Mouse (Mus musculus): Measurements from ENCODE around the gene Fads1. TPM values are rescaled to one million over a fixed set of nuclear protein-coding genes. Genes with fewer than 3 reads are reported as not detected.
A peak's percentile ranks its signal among the peaks of the same experiment; 100 is the strongest.

Gene Fads1
- polyA plus RNA-seq, 1 experiment from 2014 or later = 138 TPM

GRCm38 (mm10) chr19:10204616-10205001, 21.9 kb downstream of the Fads1 start:
- peaks cover 20% of the 10 kb centered on the region for H3K36me3 ChIP-seq (ENCODE audit: control insufficient read depth, insufficient read depth, low read length)
- DNase-seq (ENCODE audit: low spot score) = peak; percentile 49
- WGBS = 5% methylated on average over 5 of the region's 5 CpGs

DNA sequence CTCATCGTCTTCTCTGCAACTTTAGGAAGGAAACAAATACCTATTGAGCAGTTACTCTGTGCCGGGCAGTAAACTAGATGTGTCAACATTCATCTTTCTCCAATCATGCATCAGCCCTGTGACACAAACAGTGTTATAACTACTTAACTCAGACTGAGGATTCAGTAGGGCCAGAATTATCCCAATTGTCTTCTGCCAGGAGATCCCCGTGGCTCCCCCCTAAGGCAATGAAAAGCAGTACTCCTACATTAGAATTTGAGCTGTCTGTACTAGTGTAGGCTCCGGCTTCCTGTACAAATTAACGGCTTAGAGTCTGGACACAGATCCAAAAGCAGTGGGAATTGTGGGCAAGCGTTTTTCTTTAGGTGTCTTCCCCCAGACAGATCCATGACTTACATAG, 22.4 kb downstream of the Fads1 start:
- no peaks in the 10 kb centered on the region for H3K9me3 ChIP-seq (ENCODE audit: control insufficient read depth, low read length)
- no peak for DNase-seq (ENCODE audit: low spot score)
- peaks cover 16% of the 10 kb centered on the region for H3K36me3 ChIP-seq (ENCODE audit: control insufficient read depth, insufficient read depth, low read length)
- peak overlapping the region; percentile 98 for H3K4me3 ChIP-seq (ENCODE audit: low read depth, low read length)
- H3K4me2 ChIP-seq (ENCODE audit: low read depth, severe bottlenecking) = peak overlapping the region; percentile 97; the same call in 1 of the 2 replicates
- no peak for ATAC-seq (ENCODE audit: insufficient number of reproducible peaks, low FRiP score, low TSS enrichment, low read depth)
- H3K9ac ChIP-seq (ENCODE audit: low read length) = no peak overlapping the region
- 75% methylated on average over 6 of the region's 6 CpGs for WGBS
- no peaks in the 10 kb centered on the region for H3K27me3 ChIP-seq (ENCODE audit: control insufficient read depth, insufficient read depth, low read length)
- no peak overlapping the region for H3K27ac ChIP-seq (replicated peaks; ENCODE audit: low read depth, low read length)
- H3K4me1 ChIP-seq (ENCODE audit: control insufficient read depth, insufficient read depth, low read length) = 0 out of 2 replicates have a peak, but pooled peaks cover 5% of the 10 kb centered on the region

More at GRCm38 (mm10) chr19:10204616-10205001, 21.9 kb downstream of the Fads1 start:
- peak overlapping the region; percentile 81; the same call in 1 of the 2 replicates for H3K9ac ChIP-seq (ENCODE audit: low read length)
- no peak for ATAC-seq (ENCODE audit: insufficient number of reproducible peaks, low FRiP score, low TSS enrichment, low read depth)
- no peak overlapping the region for H3K27ac ChIP-seq (replicated peaks; ENCODE audit: low read depth, low read length)
- no peaks in the 10 kb centered on the region for H3K9me3 ChIP-seq (ENCODE audit: control insufficient read depth, low read length)
- 0 out of 2 replicates have a peak, but pooled peaks cover 5% of the 10 kb centered on the region for H3K4me1 ChIP-seq (ENCODE audit: control insufficient read depth, insufficient read depth, low read length)
- H3K4me3 ChIP-seq (ENCODE audit: low read depth, low read length) = peak overlapping the region; percentile 98
- peak overlapping the region; percentile 97 for H3K4me2 ChIP-seq (ENCODE audit: low read depth, severe bottlenecking)
- no peaks in the 10 kb centered on the region for H3K27me3 ChIP-seq (ENCODE audit: control insufficient read depth, insufficient read depth, low read length)

GRCm38 (mm10) chr19:10208851-10209250, 26.2 kb downstream of the Fads1 start:
- H3K27me3 ChIP-seq (ENCODE audit: control insufficient read depth, insufficient read depth, low read length) = no peaks in the 10 kb centered on the region
- ATAC-seq (ENCODE audit: insufficient number of reproducible peaks, low FRiP score, low TSS enrichment, low read depth) = no peak
- 81% methylated on average over 3 of the region's 3 CpGs for WGBS

GRCm38 (mm10) chr19:10210885-10211284, 28.2 kb downstream of the Fads1 start:
- H3K4me3 ChIP-seq (ENCODE audit: low read depth, low read length) = no peak overlapping the region
- H3K4me2 ChIP-seq (ENCODE audit: low read depth, severe bottlenecking) = no peak overlapping the region
- peaks cover 13% of the 10 kb centered on the region; the same call in 1 of the 2 replicates for H3K36me3 ChIP-seq (ENCODE audit: control insufficient read depth, insufficient read depth, low read length)
- no peaks in the 10 kb centered on the region for H3K4me1 ChIP-seq (ENCODE audit: control insufficient read depth, insufficient read depth, low read length)
- H3K9me3 ChIP-seq (ENCODE audit: control insufficient read depth, low read length) = no peaks in the 10 kb centered on the region
- no peak overlapping the region for H3K27ac ChIP-seq (replicated peaks; ENCODE audit: low read depth, low read length)
- H3K27me3 ChIP-seq (ENCODE audit: control insufficient read depth, insufficient read depth, low read length) = no peaks in the 10 kb centered on the region
- H3K9ac ChIP-seq (ENCODE audit: low read length) = no peak overlapping the region
- WGBS = 90% methylated on average over 4 of the region's 4 CpGs
- ATAC-seq (ENCODE audit: insufficient number of reproducible peaks, low FRiP score, low TSS enrichment, low read depth) = no peak
- no peak for DNase-seq (ENCODE audit: low spot score)

More at GRCm38 (mm10) chr19:10208851-10209250, 26.2 kb downstream of the Fads1 start:
- H3K9ac ChIP-seq (ENCODE audit: low read length) = no peak overlapping the region
- H3K4me2 ChIP-seq (ENCODE audit: low read depth, severe bottlenecking) = no peak overlapping the region
- no peaks in the 10 kb centered on the region for H3K9me3 ChIP-seq (ENCODE audit: control insufficient read depth, low read length)
- no peaks in the 10 kb centered on the region for H3K4me1 ChIP-seq (ENCODE audit: control insufficient read depth, insufficient read depth, low read length)
- no peak overlapping the region for H3K4me3 ChIP-seq (ENCODE audit: low read depth, low read length)
- no peak overlapping the region for H3K27ac ChIP-seq (replicated peaks; ENCODE audit: low read depth, low read length)
- DNase-seq (ENCODE audit: low spot score) = no peak
- peaks cover 13% of the 10 kb centered on the region; the same call in 1 of the 2 replicates for H3K36me3 ChIP-seq (ENCODE audit: control insufficient read depth, insufficient read depth, low read length)

- 0 out of 2 replicates have a peak, but pooled peaks cover 6% of the 10 kb centered on the region for H3K36me3 ChIP-seq (ENCODE audit: control insufficient read depth, insufficient read depth, low read length)
Measured at GRCm38 (mm10) chr19:10213796-10214471, 31.2 kb downstream of the Fads1 start.

DNA sequence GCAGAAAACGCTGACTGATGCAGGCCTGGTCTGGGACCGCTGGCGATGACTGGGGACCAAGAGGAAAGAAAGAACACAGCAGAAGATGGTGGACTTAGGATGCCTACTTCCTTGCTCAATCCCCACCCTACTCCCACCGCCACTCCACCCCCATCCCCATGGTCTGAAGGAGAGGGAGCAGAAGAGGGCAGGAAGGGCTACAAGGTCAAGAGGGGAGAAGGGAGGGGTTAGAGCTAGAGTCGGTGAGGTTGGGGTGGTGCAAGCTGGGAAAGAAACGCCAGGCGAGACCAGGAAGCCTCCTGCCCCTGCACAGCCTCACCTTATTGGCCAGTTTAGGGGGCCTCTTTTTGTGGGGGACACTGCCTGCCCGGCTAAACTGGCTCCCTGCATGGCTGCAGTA, 33.4 kb downstream of the Fads1 start:
- ATAC-seq (ENCODE audit: insufficient number of reproducible peaks, low FRiP score, low TSS enrichment, low read depth) = no peak

More at GRCm38 (mm10) chr19:10213796-10214471, 31.2 kb downstream of the Fads1 start:
- H3K4me3 ChIP-seq (ENCODE audit: low read depth, low read length) = no peak overlapping the region
- no peaks in the 10 kb centered on the region for H3K4me1 ChIP-seq (ENCODE audit: control insufficient read depth, insufficient read depth, low read length)
- DNase-seq (ENCODE audit: low spot score) = no peak
- WGBS = 89% methylated on average over 10 of the region's 10 CpGs
- H3K27ac ChIP-seq (replicated peaks; ENCODE audit: low read depth, low read length) = no peak overlapping the region
- H3K4me2 ChIP-seq (ENCODE audit: low read depth, severe bottlenecking) = no peak overlapping the region
- no peaks in the 10 kb centered on the region for H3K27me3 ChIP-seq (ENCODE audit: control insufficient read depth, insufficient read depth, low read length)
- no peaks in the 10 kb centered on the region for H3K9me3 ChIP-seq (ENCODE audit: control insufficient read depth, low read length)
- no peak overlapping the region for H3K9ac ChIP-seq (ENCODE audit: low read length)
- ATAC-seq (ENCODE audit: insufficient number of reproducible peaks, low FRiP score, low TSS enrichment, low read depth) = no peak

GRCm38 (mm10) chr19:10219108-10219507, 36.4 kb downstream of the Fads1 start:
- Histone ChIP-seq H3K27ac (replicated peaks; ENCODE audit: low read depth, low read length) (no peak overlapping the region), H3K27me3 (ENCODE audit: control insufficient read depth, insufficient read depth, low read length) (no peaks in the 10 kb centered on the region), H3K4me3 (ENCODE audit: low read depth, low read length) (no peak overlapping the region), H3K9ac (ENCODE audit: low read length) (no peak overlapping the region), H3K4me2 (ENCODE audit: low read depth, severe bottlenecking) (no peak overlapping the region), H3K4me1 (ENCODE audit: control insufficient read depth, insufficient read depth, low read length) (peaks cover 6% of the 10 kb centered on the region; the same call in 1 of the 2 replicates), H3K9me3 (ENCODE audit: control insufficient read depth, low read length) (no peaks in the 10 kb centered on the region), H3K36me3 (ENCODE audit: control insufficient read depth, insufficient read depth, low read length) (no peaks in the 10 kb centered on the region)
- ATAC-seq (ENCODE audit: insufficient number of reproducible peaks, low FRiP score, low TSS enrichment, low read depth) = no peak
- WGBS = 43% methylated on average over 3 of the region's 3 CpGs
- DNase-seq (ENCODE audit: low spot score) = peak; percentile 70

More for the DNA sequence above, 33.4 kb downstream of the Fads1 start:
- WGBS = 71% methylated on average over 8 of the region's 8 CpGs
- Histone ChIP-seq H3K9me3 (ENCODE audit: control insufficient read depth, low read length) (no peaks in the 10 kb centered on the region), H3K9ac (ENCODE audit: low read length) (no peak overlapping the region), H3K4me3 (ENCODE audit: low read depth, low read length) (no peak overlapping the region), H3K4me2 (ENCODE audit: low read depth, severe bottlenecking) (no peak overlapping the region), H3K27ac (replicated peaks; ENCODE audit: low read depth, low read length) (no peak overlapping the region), H3K36me3 (ENCODE audit: control insufficient read depth, insufficient read depth, low read length) (no peaks in the 10 kb centered on the region), H3K27me3 (ENCODE audit: control insufficient read depth, insufficient read depth, low read length) (no peaks in the 10 kb centered on the region), H3K4me1 (ENCODE audit: control insufficient read depth, insufficient read depth, low read length) (no peaks in the 10 kb centered on the region)
- DNase-seq (ENCODE audit: low spot score) = no peak

- peaks cover 6% of the 10 kb centered on the region; the same call in 1 of the 2 replicates for H3K4me1 ChIP-seq (ENCODE audit: control insufficient read depth, insufficient read depth, low read length)
- no peaks in the 10 kb centered on the region for H3K36me3 ChIP-seq (ENCODE audit: control insufficient read depth, insufficient read depth, low read length)
- DNase-seq (ENCODE audit: low spot score) = no peak
- H3K4me3 ChIP-seq (ENCODE audit: low read depth, low read length) = no peak overlapping the region
- no peak for ATAC-seq (ENCODE audit: insufficient number of reproducible peaks, low FRiP score, low TSS enrichment, low read depth)
- H3K4me2 ChIP-seq (ENCODE audit: low read depth, severe bottlenecking) = no peak overlapping the region
- 71% methylated on average over 6 of the region's 6 CpGs for WGBS
- no peak overlapping the region for H3K27ac ChIP-seq (replicated peaks; ENCODE audit: low read depth, low read length)
- no peaks in the 10 kb centered on the region for H3K9me3 ChIP-seq (ENCODE audit: control insufficient read depth, low read length)
- H3K27me3 ChIP-seq (ENCODE audit: control insufficient read depth, insufficient read depth, low read length) = no peaks in the 10 kb centered on the region
- no peak overlapping the region for H3K9ac ChIP-seq (ENCODE audit: low read length)
Measured at GRCm38 (mm10) chr19:10219593-10219992, 36.9 kb downstream of the Fads1 start.
